Mouse (Mus musculus) WW6 (cell line): ENCODE measurements at regions not wholly inside any gene's neighbourhood (a gene's known extent, or its start where the extent isn't known, plus 50 kb on each side); places are given as distances from the start of the nearest gene placed in this dataset.

Experiments
- DNase-seq: peaks from one replicate; pipeline ENCODE4 v3.0.0-alpha.2; 2013; ENCODE audit warnings: low read depth, low spot score

DNA sequence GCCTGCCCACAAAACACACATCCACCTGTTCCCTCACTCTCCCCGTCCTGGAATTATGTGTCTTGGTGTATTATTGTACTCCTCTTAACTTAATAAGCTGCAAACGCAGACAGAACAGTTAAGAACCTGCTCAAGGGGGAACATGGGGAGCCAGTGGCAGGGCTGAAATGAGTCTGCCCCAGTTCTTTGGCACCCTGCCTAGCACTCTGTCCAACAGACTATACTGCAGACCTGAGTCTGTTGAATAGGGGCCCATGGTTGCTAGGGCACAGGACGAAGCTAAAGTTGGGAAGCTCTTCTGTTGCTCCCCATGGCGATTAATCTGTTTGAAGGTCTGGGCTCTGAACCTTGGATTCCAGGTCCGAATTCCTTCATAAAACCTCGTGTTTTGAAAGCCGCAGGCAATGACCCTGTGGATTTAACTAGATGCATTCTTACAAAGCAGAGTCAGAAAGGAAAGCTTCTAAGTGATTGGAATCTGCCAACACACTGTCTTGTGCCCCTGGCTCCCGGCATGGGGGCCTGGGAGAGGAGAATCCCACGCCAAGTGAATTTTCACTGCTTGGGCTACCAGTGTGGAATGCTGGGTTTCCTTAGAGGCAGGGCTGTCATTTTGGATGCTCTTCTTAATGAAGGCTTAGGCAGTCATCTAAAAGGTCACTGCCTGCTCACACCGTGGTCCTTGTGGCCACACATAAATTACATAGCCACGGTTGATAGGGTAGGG lies 479.3 kb downstream of the Nedd1 start:
- no peak for DNase-seq

DNA sequence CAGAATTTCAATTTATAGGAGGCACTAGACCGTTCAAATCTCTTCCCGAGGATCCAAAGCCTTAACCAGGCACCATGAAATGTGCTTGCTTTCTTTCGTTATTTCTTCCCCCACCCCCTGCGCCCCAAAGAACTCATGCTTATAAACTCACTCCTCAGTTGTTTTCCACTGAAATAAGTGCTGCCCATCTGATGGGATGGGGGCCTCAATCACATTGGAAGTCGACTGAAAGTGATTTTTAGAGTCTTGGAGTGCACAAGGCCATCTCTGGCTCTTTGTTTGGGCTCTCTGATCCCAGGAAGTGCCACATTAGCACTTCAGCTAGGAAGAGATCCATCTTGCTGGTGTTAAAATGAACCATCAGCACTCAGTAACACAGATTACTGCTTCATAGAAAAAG lies 484.3 kb downstream of the Nedd1 start:
- no peak for DNase-seq

DNA sequence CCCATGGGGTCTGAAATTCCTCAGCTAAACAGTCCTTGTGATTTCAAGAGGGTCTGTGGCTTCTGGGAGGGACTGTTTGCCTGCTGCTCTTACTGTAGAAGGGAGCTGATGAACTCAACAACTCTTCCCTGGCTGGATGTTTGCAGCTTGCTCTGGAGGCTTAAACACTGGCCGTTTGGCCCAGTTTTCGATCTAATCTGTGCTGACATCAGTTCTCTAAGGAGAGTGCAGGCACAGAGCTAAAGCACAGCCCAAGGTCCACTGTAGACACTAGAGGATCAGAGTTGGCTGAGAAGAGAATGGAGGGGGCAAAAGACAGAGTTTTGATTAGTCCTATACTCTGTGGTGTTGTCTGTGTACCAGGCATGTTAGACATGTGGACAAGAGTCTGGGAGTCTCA lies 490.1 kb downstream of the Nedd1 start:
- DNase-seq = no peak

DNA sequence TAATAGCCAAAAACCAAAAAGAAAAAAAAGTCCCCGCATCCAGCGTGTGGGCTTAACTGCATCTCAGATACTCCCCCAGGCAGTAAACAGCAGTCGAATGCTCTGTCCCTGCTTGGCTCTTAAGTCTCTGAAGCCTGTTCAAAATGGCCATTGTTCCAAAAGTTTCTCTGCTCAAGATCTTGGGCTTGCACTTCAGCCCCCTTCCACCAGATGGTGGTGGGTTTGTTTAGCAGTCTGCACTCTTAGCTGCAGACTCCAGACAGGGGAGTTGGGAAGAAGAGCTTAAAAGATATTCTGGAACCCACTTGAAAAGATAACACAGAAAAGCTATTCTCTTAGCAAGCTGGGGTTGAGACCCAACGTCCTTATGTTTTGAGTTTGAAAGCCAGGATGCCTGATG lies 496.4 kb downstream of the Nedd1 start:
- no peak for DNase-seq

DNA sequence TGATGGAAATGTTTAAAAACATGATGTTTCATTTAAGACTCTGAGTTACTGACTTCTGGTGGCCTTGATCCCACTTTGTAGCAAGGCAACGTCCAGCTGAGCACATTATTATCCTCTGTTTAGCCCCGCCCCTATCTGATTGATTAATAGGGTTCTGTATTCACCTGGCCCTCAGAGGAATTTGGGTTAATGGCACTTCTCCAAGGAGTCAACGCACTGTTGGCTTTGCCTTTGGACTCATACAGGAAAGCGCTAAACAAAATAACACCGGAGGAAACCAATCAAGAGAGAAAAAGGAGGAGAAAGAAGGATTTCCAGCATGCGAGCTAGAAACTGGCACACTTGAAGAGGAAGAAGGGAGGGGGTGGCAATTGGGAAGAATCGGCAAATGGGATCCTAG lies 497.1 kb downstream of the Nedd1 start:
- no peak for DNase-seq

DNA sequence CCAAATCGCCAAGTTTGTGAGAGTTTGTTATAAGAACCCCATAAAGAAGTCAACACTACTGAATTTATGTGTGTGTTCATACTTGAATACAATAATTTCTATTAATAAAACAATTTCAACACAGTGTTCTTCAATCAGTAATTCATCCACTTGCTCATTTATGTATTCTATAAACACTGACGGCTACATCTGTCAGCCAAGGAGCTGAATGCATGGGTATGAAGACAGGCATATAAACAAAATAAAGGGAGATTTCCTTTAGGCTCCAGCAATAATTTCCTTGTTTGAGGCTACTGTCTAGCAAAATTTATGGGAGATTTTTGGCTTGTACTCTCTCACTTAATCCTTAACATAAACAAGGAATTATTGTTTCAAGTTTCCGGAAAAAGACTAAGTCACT lies 502.9 kb downstream of the Nedd1 start:
- DNase-seq = no peak

DNA sequence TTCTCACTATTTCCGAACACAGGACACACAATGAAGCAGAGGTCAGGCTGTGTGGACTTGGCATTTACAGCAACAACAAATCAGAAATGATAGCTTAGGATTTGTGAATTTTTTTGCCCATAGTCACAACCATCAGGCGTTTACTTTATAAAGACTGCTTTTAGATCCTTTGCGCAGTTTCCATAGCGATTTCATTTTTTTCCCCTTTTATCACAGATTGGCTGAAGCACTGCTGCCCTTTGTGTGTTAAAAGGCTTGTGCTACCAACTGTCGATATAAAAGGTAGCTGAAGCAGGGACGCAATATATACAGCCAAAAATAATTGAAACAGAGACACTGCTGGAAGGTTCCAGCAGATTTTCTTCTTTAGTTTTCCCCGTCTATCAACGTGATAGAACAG lies 551.4 kb downstream of the Nedd1 start:
- no peak for DNase-seq

DNA sequence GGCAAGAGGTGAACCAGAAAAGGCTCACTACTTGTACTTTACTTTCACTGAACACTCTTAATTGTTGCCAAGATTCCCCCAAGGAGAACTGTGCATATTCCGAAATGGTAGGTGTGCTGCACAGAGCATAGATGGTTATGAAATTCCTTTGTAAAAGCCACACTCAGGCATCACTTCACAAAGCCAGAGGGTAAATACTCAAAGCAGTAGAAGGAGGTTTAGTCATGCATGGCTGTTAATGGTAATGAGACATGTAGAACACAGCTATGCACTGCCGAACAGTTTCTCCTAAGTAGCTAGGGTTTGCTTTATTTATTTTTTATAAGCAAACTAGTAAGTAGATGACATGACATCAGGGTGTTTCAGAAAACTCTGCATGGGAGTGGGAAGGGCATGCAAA lies 556.2 kb downstream of the Nedd1 start:
- DNase-seq = no peak

DNA sequence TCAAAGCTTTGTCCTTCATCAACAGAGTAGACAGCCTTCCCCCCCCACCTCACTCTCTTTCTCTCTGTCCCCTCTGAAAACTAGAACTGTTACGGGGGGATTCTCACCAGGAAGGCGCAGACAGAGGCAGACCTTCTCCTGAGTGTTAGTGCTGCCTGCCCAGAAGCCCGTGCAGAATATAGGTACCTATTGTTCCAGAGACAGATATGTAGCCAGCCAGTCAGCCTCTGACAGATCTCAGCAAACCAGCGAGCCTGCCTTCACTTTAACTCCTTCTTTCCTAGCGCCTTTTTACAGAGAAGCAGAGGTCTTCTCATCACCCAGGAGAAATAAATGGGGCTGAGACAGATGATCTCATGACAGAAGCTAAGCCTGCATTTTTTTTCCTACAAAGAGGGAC lies 557.2 kb downstream of the Nedd1 start:
- no peak for DNase-seq

DNA sequence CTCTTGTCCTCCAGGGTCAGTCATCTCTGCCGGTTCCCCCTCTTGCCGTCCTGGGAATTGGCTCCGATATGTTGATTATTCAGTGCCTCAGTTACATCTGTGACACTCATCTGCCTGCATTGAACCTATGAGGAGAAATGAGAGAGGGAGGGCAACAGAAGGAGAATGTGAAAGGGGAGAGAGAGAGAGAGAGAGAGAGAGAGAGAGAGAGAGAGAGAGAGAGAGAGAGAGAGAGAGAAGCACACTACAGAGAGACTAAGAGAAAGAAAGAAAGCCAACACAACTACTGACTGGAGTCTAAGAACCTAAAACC lies 557.6 kb downstream of the Nedd1 start:
- no peak for DNase-seq

DNA sequence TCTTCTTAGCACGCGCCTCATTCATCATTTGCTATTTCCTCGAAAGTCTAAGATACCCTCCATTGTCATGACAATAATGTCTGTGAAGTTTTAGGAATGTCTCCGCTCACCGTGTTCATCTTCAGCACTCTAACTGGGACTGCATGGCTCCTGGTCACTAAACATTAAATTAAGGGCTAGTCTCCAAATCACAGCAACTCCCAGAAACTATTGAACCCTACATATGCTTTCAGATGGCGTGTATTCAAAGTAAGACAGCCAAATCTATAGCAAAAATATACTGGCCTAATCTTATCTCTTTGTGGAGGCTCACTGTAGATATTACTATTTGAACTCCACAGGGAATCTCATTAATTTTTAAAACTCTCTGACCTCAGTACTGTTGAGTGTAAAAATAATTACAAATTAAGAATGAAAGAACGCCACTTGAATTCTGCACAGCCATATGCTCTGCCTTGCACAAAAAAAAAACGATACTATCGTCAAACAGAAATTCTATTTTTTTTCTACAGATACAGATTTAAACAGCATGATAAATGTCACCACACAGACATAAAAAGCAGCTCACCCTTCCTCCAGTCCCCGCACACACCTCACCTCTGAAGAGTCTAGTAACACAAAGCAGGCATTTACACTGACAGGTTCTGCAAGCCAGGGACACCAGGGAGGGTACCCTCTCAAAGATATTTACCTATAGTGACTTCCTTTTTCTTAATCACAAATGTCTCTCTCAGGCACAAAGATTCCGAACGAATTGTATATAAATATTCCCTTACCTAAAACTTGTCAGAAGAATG lies 558.2 kb downstream of the Nedd1 start:
- DNase-seq = no peak

DNA sequence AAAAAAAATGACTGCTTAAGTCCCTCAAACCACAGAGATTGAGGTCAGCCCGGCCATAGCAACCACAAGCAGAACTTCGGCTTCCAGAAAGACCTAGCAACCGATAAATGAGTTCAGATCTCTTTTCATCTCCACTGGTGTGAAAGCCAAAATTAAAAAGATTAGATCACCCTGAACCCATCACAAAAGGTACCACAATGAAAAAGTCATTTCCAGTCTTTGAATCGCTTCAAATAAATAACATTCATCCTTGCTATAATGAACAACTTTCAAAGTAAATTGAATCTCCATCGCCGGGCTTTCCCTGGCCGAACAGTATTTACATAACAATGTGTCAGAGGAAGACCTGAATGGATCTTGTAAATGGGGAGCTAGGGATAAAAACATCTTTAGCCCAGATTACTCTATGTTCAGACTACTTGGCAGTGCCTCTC lies 559.1 kb downstream of the Nedd1 start:
- no peak for DNase-seq

DNA sequence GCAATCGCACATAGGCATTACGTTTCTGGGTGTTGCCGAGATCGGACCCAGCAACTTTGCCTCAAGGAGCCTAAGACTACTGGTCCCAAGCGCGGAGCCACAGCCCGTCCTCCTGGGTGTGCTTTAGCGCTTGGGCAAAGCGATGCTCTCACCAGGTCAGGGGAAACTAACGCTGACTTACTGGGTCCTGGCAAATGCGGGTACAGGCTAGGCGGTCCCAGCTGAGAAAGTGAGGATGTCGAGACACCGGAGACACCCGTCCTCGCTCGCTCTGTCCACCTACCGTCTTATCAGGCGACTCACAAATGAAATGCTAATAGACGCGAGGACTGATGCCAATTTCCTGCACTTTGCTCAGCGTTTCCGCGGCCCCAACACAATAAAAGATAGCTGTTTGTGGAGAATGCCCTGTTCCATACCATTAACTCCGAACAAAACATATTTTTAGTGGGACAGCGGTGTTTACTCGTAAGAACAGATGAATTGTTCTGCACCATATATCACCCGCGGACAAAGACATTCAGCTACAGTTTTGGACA lies 559.7 kb downstream of the Nedd1 start:
- DNase-seq = no peak

DNA sequence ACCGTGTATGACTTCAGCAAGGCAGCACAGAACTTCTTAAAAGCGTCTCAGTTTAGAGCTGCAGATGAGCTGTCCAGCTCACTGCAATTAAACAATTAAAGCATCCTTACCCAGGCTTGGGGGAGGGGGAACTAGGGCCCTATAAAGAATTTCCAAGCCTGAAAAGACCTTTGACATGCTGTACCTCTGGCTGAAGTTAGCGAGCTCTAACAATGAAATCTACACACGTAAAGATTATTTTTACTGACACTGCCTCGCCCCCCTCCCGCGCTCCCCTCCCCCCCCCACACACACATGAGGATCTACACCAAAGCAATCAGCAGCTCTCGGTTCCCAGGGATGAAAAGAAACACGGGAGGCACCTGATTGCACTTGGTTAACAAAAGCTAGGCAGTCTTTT lies 560.7 kb downstream of the Nedd1 start:
- DNase-seq = no peak

DNA sequence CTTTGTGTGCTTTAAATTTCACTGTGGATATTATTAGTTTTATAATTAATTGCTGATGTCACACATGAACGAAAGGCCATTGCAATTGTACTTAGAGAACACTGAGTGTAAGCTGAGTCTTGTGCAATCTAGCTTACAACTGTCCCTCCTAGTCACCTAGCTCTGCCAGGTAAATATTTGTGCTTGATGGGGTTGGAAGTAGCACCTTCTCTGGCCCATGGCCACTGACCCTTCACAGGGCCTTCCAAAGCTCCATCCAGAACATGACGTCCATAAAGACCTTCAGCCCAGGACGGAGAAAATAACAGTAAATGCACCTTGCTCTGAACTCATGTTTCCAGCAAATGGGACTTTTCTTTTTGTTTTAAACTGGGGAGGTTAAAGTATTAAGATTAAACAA lies 576.0 kb downstream of the Nedd1 start:
- no peak for DNase-seq

DNA sequence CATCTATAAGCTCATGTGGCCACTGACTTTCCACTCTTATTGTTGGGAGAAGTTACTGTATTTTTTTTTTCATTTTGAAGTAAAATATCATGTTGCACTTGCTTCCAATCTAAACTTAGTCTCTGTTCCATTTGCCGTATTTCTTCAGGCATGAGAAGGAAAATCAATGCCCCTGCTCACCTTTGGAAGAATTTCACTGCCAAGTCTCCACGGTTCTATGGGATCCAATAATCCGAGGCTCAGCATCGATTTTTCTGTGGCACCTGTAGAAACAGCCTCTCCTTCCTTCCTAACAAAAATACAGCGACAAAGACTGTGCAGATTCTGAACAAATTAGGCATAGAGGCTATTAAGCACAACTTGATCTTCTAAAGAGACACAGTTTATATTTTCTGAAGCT lies 586.7 kb downstream of the Nedd1 start:
- DNase-seq = no peak

DNA sequence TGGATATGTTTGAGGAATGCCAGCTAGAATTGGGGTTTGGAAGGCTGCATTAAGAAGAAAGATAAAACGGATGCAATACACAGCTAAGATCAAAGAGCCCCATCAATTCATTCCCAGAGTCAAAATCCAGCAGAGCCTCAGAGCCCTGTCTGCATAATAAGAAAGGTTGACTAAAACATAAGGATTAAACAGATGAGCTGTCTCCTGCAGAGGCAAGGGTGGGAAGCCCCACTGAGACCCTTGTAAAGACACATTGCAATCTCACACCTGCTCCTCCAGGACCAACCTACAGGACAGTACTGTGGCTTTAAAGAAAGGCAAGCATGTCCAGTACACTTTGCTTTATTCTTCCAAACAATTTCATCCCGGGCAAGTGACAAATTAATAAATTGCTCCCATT lies 609.4 kb downstream of the Nedd1 start:
- no peak for DNase-seq

DNA sequence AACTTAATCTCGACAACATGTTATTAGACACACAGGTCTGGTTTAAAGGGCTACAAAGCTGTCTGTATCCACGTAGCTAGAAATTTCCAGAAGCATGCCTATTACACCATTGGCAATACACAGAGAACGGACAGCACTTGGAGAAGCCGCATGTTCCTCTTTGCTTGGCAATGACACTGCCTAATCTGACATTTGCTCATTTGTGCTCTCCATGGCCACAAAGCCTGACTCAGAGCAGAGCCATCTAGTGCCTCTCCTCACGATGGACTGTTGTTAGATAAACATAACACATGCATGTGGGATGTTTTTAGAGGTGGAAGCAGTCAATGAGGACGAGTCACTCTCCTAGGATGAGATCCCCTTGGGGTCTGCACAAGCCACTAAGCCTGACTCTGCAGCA lies 615.9 kb downstream of the Nedd1 start:
- no peak for DNase-seq

DNA sequence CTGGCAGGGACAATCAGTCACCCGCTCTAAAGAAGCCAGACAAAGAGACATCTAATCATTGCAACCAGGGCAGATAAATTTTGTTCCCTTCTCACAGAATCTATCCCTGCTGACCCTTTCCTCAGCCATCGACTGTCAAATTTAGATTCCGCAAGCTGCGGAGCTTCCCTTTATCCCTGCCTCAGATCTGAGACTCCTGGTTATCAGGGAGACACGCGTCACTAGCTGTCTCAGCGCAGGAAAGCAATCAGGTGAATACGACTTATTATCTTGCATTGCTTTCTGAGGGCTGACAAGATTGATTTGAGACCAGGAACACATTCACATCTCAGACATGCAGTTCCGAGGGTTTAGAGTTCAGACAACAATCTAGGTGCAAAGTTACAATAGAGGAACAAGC lies 618.3 kb downstream of the Nedd1 start:
- DNase-seq = no peak

DNA sequence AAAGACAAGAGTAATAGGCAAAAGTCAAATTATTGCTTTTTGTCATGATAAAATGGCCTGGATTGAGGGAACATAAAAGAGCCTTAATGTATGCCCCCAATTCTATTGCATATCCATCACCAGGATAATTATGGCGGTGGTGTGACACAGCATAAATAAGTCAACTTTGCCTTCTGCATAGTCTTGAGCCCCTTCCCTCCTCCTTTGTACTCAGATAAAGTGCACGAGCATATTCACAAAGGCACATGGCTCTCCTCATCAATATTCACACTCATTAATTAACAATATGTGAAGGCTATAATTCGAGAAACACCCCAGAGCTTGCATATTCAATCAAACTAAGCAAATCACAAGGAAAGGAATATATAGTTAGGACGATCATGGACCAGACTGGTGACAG lies 619.5 kb downstream of the Nedd1 start:
- DNase-seq = no peak

DNA sequence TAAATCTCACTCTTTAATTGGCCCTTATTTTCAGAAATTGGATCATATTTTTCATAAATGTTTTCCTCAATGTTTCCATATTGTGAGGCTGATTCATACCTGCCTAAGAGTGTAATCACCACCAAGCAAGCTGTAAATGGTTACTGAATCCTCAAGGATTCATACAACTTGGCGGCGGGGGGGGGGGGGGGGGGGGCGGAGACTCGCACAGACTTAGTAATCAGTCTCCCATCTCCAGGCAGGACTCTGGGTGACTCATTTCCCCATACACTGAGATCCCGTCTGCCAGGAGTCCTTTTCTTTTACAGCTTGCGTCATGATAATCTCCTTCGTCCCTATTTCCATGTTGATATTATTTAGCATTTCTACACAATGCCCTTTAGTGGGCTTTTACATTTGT lies 624.7 kb downstream of the Nedd1 start:
- DNase-seq = no peak

DNA sequence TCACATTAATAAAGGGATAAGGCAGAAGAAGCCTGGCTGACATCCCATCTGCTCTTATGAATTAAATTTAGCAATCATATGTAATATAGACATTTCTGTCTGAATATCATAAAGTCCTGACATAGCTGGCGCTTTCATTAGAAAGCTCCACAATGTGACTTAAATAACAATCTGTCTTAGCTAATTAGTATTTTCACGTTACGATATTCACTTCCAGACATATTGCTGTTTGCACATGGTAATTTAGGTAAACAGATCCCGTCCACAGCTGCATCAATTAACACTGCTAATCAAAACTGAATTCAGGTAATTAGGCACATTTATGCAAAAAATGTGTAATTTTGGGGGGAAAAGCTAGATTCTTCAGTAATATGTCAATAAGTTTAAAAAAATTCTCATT lies 625.1 kb downstream of the Nedd1 start:
- no peak for DNase-seq
